Mouse (Mus musculus) ES-CJ7 (cell line): ENCODE results near the gene 1700023F06Rik.

Experiments used
- DNase-seq: peaks from one replicate; pipeline ENCODE4 v3.0.0; 2011; ENCODE audit warnings: low read depth, low spot score

1700023F06Rik gene

DNA sequence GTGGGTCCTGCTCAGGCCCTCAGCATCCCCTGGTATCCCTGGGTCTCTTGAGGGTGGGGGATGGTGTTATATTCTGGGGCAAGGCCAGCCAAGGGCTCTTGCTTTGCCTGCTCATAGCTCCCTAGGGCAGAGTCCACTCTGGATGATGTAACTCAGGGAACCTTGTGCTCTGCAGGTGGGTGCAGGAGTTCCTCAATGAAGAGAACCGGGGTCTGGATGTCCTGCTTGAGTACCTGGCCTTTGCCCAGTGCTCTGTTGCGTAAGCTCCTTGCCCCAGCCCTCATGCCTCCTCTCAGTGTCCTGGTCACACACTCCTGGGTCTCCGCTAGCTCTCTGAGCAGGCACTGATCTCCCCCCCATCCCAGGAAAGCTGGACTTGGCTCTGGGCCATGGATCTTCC, 26.4 kb downstream of the 1700023F06Rik start:
- no peak for DNase-seq

DNA sequence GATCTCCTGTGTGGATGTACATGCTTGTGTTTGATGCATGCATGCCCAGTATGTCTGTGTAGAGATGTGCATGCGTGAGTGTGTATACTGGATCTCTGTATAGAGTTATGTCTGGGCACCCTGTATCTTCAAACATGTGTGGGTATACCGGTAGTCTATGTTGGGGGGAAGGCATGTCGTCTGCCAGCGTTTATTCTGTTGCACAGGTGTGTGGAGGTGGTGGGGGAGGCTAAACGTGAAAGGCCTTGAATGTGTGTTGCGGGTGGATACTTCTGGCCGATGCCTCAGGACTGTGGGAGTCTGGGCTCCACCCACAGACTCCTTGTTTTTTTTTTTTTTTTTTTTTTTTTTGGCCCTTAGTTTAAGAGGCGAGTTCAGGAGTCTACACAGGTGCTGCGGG, 27.0 kb downstream of the 1700023F06Rik start:
- no peak for DNase-seq

DNA sequence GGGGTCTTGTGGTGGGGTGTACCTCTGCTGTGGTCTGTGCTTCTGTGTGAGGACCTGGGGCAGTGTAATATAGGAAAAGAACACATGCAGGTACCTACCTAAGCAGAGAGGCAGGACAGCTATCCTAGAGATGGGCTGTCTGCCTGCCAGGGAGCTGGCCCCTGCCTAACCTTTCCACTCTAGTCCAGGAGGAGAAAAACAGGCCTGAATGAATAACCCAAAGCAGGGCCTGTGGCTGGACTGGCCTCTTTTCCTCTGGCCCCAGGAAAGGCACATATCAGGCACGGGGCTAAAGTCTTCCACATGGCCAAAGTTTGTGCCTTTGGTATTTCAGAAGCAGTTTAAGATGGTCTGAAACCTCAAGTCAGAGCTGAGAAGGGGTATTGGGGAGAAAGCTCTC, 27.9 kb downstream of the 1700023F06Rik start:
- DNase-seq, result no peak

DNA sequence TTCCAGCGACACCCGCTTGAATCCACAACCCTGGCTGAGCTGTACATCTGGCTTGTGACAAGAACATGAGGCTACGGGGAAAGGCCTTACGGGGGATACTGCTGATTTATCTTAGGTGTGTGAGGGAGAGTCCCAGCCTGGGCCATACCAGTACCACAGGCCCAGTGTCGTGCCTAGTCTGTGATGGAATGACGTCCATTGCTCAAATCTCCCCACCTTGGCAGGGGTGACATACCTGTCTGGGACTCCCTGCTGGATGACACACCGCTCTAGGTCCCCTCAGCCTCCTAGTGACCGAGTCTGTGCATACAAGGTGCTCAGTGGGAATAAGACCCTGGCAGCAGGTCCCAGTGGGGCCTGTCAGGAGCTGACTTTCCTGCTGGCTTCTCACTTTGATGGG, 29.6 kb downstream of the 1700023F06Rik start:
- no peak for DNase-seq

DNA sequence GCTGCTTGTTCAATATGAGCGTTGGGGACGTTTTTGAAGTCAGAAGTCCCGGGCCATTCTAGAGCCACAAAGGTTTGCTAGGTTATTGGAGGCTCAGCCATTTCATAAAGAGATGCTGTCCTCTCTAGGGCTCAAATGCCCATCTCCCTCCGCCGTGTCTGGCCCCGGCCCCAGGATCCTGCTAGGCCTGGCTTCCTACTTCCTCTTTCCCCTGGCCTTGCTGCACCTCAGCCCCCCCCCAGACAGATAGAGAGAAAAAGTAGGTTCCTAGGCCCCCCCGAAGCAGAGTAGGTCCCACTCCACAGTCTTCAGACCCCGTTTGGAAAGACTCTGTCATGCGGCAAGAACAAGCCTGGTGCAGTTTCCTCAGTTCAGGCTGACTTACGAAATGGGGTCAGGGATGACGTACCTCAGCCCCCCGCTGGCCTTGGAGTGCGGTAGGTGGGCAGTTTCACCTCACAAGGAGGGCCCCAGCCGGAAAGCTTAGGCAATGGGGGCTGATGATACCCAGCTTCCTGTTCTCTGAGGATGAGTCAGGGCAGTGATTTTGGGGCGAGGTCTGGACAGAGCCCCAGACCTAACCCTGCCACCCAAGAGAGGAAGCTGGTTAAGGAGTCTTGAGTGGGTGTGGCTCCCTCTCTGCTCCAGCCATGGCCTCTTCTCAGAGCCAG, 30.4 kb downstream of the 1700023F06Rik start:
- no peak for DNase-seq

DNA sequence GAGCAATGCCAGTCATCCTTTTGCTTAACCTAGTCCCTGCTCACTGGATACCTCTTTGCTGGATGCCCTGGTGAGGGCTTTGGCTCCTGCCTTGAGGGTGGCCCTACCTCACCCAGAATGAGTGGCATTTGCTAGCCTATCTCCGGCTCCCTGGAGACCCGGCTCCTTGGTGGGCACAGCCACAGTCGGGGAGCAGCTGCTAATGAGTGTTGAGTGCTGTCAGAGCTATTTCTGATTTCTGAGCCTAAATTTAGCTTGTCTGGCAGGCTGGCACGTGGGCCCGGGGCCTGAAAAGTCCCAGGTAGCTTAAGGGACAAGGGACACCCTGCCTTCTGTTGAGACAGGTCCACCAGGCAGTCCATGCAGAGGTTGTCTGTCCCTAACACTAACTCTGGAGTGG, 31.1 kb downstream of the 1700023F06Rik start:
- DNase-seq, result no peak

DNA sequence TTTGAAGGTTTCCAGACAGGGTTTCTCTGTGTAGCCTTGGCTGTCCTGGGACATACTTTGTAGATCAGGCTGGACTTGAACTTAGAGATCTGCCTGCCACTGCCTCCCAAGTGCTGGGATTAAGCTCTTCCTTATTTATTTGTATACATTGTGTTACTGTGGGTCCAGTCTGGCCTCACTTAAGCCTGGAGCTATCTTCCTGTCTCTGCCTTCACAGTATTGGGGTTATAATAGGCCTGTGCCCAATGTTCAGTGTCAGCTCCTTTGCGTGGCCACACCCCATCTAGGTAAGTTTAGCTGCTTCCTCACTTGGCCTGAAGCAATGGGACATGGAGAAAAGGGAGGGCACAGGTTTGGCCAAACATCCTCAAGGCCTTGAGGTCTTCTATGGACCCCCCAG, 31.8 kb downstream of the 1700023F06Rik start:
- DNase-seq, result no peak

DNA sequence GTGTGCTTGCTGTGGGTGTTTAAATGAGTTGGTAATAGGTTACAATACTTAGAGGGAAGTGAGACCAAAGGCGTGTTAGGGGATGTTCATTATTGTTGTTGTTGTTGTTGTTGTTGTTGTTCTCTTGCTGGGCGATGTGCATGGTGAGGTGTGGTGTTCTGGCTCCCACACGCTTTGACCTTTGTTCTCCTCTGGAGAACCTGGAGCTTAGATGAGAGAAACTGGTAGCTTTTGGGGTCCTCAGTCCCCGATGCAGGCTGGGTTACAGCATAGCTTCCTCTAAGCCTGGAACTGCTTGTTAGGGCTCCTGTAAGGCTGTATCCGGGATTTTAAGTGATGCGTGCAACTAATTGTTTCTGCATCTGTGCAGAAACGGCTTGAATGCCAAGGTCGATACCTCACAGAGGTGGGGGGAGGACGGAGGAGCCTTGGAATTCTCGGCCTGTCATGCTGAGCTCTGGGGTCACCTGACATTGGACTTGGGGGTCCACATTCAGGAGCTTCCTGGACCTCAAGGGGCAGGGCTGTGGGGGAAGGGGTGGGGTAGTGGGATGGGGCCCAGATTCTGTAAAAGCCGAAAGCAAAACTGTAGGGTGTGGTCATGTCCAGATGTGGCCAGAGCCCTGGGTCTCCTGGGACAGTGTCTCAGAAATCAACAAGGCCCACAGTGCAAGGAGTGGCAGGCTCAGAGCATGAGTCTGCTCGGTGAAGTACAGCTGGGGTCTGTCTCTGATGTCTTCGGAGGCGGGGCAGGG, 32.5 kb downstream of the 1700023F06Rik start:
- DNase-seq, result no peak

DNA sequence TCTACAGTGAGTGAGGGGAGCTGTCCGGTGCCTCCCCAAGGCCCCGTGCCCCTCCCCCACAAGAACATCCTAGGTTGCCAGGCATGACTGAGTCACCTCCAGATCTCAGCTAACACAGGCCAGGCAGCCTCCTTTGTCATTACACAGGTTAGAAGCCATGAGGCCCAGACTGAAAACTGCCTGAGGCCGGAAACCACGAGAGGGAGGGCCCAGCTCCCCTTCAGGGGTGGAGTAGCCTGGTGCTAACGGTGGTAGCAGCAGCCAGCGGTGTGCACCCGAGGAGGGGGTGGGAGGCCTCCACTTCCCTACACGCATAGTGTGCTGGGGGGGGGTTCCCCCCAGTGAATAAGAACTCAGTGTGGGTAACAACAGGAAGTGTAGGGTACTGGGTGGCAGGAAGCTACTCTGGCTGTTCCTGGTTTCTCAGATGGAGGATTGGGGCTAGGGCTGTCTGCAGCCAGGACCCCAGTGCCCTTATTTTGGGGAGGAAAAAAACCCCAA, 33.4 kb downstream of the 1700023F06Rik start:
- peak; percentile 77 for DNase-seq

DNA sequence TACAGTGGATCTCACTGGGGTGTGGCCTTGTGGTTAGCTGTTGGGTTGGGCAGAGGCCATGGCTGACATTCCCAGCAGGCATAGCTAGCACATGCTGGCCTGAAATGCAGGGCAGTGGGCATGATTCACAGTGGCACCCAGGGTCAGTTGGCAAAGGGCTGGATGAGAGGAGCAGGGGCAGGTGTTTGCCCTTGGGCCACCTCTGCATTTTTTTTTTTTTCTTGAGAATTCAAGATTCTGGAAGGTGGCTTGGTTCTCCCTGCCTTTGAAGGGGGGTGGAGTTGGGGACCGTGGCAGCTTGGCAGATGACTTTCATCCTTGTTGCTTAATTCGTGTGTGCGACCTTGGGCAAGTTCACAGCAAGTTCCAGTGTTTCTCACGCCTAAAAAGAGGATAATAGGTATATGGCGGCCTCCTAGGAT, 33.9 kb downstream of the 1700023F06Rik start:
- DNase-seq, result no peak

DNA sequence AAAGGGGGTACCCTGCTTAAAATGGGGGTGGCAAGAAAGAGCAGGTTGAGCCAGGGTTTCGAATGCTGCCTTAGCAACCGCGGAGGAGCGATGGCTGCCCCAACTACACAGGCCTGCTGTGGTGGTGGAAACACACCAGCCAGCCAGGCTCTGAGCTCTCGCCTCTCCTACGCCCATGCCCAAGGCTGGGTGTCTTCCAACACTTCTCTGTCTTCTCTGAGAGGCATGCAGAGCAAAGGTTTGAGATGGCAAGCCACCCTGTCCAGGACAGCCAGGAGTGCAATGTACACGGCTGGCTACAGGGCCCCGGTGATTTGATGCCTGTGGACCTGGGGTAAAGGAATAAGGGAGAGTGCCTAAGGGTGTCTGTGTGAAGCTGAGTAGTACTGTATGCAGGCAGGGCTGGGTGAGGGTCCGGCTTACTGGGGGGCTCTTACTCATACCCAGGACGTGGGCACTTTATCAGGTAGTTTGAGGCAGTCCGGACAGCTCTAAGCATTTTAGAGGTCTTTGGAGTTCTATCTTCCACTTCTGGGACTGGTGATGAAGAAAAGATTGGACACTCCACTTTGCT, 34.5 kb downstream of the 1700023F06Rik start:
- DNase-seq, result no peak

DNA sequence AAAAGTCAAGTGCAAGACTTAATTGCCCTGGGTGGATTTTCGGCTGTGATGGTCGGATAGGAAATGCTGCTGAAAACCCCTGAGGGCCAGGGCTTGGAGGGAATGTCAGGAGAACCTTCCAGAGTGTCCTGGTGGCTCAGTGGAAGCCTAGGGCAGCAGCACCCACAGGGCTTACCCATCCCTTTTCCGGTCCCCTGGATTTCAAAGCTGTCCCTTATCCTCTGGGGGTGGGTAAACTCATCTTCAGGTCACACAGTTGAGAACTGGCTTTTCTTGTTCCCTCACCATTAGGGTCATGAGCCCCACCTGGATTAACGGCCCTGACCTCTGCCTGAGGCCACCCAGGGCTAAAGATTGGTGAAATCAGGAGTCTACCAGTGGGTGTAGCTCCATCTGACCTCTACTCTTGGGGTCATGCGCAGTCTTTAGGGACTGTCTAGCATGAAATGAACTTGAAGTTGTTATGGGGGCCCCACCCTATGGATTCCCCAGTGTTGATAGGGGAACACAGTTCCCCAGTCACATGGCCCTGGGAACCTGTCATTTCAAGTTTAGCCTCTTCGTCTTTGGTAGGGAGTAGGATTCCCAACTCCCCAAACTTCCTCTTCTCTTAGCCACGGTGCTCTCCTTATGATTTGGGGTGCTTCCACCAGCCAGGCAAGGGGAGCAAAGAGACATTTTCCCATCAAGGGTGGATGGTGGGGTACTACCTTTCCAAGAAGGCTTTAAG, 35.2 kb downstream of the 1700023F06Rik start:
- DNase-seq, result no peak

DNA sequence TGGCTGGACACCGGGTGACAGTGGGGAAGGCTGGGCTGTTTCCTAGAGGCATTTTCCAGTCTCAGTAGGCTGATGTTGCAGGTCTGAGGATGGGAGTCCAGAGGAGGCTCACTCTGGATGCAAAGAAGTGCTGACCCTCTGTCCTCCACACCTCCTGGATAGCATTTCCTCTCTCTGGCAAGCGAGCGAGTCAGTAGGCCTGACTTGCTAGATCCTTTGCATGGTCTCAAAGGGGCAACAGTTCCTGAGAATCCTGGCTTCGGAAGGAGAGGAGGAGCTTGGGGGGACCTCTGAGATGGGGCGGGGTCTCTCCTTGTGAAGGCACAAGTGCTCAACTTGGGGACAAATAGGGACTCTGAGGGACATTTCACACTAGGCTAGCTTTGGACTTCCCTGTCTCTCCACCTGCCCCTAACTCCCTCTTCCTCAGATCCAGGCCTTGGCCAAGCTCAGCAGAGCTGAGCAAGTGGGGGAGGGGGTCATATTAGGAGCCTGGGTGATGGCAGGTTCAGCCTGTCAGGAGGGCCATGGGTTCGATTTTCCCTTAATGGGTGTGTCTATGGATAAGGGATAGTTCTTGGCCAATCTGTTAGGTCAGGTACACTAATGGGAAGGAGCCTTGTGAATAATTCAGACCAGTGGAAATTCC, 35.8 kb downstream of the 1700023F06Rik start:
- DNase-seq, result no peak

DNA sequence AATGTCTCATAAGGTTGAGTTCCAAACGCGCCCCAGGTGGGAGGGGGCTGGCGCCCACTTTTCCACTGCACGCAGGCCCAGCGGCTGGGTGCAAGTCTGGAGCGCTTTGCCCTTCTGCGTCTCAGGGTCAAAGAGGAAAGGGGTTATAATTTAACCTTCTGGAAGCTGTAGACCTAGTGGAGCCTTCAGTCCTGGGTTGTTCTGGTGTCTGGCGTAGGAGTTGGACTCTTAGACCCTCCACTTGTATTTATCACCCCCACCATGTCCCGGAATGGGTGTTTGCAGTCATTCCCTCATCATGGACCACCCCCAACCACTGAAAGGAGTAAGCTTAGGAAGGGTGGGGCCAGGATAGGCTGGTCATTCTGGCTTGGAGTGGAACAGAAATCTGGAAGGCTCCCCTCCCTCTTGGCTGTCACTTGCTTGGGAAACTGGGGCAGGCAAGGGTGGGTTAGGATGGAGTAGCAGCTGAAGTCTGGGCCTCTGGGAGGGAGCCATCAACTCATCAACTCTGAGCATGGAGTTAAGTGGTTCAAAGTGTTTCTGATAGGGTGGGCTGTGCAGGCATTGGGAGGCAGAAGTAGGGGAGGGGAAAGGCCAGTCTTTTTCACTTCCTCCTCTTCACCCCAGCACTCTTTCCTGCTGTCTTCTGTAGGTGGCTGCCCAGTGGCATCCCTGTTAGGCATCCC, 36.5 kb downstream of the 1700023F06Rik start:
- DNase-seq, result no peak

DNA sequence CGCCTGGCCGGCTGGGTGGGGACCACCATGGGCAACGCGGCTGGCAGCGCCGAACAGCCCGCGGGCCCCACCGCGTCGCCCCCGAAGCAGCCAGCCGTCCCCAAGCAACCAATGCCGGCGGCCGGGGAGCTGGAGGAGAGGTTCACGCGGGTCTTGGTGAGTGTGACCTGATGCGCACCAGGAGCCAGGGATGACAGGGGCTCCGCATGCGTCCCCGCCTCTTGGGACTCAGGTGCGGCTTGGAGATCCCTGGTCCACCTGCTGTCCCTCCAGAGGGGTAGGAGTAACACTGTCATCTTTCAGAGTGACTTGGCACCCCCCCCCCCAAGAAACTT, 37.1 kb downstream of the 1700023F06Rik start:
- DNase-seq, result no peak

DNA sequence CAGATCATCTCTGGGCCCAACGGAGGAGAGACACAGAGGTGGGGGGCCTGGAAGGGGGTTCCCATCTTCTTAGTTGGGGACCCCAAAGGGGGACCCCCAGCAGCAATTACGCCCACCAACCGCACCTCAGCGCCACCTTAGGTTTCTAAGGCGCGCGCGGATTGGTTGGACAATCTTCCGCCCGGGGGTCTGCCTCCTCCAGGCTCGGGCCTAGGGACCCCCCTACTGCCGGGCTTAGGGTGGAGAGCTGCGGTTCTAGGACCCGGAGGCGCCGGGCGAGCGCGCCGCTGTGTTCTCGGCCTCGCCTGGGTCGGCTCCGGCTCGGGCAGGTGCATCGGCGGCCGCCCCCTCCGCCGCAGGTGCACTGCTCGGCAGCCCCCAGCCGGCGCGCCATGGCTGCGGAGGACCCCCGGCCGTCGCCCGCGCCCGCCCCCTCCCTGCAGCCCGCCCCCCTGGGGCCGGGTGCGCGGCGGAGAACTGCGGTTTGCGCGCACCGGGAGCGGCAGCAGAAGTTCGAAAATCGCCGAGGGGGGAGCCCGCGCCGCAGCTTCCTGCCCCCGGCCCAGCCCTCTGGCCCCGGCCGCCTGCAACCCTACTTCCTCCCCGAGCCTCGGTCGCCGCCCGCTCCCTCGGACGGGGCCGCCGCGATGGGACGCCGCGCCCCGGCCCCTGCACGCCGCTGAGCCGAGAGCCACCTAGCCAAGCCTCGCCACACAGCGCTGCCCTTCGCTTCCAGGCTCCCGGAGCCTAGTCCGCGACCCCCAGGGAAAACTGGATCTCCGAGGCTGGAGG, 37.7 kb downstream of the 1700023F06Rik start, which contains the start of gene Fmnl1:
TSS of gene Fmnl1 (plus strand) at position 614 of the 792 bp plus-strand sequence.
- no peak for DNase-seq

DNA sequence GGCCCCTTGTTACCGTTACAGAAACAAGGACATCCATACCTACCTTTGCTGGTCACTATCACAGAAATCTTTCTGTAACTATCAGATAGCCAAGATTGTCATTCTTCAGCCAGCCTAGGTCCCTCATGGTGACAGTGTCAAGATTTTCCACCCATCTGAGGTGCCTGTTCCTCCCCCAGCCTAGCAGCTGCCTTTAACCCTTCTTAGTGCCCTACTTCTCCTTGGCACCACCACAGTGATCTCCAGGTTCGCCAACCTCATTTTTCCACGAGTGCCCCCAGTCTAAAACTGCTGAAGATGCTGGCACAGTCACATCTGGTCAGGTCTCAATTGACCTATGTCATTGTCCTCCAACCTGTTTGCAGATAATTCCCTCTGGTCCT, 38.3 kb downstream of the 1700023F06Rik start:
- DNase-seq, result no peak

DNA sequence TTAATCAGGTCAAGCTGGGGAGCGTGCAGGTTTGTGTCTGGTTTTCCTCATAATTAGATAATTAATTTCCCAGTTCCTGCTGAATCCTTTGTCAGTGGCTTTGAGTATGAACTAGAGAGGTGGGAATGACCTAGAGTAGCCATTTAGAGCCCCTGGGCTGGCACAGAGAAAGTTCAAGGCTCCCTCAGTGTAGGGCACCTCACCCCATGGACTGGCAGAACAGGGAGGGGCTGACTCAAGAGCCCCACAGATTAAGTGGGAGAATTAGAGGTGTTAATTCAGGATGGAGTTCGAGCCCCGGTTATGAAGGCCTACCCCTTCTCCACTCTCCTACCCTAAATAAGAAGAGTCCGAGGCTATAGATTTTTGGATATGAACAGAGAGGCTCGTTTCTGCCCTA, 38.7 kb downstream of the 1700023F06Rik start:
- no peak for DNase-seq

DNA sequence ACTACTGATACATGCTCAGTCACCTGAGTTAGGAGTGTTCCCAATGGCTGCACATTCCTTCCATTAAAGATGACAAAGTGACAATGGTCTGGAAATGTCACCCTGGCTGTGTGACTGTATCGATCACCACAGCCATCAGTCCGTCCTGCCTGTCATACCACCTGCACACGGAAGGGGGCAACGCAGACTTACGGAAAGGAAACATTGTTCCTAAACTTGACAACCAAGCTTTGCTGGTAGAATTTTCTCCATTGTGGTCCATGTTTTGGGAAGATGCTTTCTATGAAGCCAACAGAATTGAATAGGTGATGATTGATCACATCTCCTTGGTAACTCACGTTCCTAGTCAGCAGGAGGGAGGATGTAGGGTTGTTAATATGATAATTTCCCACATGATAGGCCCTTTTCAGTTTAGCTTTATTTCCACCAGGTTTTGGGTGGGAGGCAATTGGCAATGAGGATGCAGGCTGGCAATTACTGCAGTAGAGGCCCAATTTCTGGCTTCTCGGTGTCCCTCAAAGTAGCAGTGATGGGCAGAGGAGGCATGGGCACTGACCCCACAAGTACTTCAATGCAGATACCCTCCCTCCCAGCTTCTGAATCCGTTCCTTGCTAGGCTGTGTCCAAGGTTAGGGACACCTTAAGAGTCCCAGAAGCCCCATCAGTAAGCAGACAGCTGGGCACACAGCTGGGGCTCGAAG, 39.5 kb downstream of the 1700023F06Rik start:
- peak; percentile 78 for DNase-seq

DNA sequence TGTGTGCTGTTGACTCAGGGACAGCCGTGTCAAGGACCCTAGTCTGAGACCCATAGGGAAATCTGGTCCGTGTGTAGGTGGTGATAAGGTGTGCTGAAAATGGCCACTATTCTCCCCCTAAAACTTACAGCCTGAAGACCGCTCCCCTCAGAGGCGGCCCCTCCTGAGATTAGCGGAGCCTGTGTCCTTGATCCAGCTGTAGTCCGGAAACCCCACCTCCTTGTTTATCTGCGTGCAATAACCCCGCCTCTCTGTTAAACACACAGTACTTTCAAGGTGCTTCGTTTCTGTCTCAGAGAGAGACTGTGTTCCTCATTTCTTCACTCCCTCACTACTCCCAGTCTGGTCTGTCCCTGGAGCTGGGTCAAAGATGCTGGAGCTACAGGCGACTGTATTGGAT, 44.0 kb downstream of the 1700023F06Rik start:
- peak; percentile 72 for DNase-seq
